Mouse (Mus musculus): ENCODE data around the gene Apba2.

Gene Apba2

GRCm38 (mm10) chr7:64741333-64742307, 240.1 kb downstream of the Apba2 start:
- POLR2A ChIA-PET: interaction anchor here in 3 of 4 experiments (0.6 to 1.3 kb wide), 9 partner anchors 8 to 766 kb away, joined by 3 to 6 read pairs (median 3); partner anchors contain the start of genes Mcee (in 1 of the 3), Mphosph10 (in 1 of the 3) and Nsmce3 (in 1 of the 3)
- CTCF ChIA-PET: interaction anchor here (0.6 to 2.9 kb wide), 39 partner anchors 9 to 989 kb away, joined by 3 to 16 read pairs (median 4); partner anchors contain the start of genes Apba2 (in 2 of the 4), Mcee (in 1 of the 4) and Mphosph10 (in 1 of the 4)

DNA sequence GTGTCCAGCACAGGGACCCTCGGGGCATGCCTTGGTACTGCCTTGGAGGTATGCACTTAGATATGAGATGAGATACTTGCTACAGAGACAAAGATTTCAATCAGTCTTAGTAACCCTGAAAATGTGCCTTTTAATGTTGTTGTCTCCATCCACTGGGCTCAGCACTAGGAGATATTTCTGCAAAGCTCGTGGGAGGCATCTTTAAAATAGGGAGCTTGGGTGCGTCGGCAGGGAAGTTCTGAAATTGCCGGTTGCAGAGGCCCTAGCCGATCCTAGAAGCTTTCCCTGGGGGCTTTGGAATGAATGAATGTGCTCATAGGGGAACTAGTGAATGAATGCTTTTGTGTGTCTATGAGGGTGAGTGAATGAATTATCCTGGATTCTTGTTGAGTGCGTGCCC, 242.1 kb downstream of the Apba2 start:
- POLR2A ChIA-PET: interaction anchor here in 1 of 4 experiments (0.6 to 1.1 kb wide), 2 partner anchors 55 to 97 kb away, joined by 3 read pairs; no protein-coding TSS in a partner anchor
- CTCF ChIA-PET: interaction anchor here in 2 of 4 experiments (1.1 to 2.9 kb wide), 3 partner anchors 8 to 11 kb away, joined by 3 to 11 read pairs (median 5); no protein-coding TSS in a partner anchor

- ChIA-PET POLR2A (interaction anchor here in 2 of 4 experiments (1.6 to 1.9 kb wide), 2 partner anchors 9 to 121 kb away, joined by 3 to 5 read pairs; partner anchors contain the start of gene Nsmce3 (in 1 of the 2)), CTCF (interaction anchor here in 3 of 4 experiments (0.8 to 3.5 kb wide), 11 partner anchors 9 to 140 kb away, joined by 3 to 13 read pairs (median 4); no protein-coding TSS in a partner anchor)
Measured at GRCm38 (mm10) chr7:64751465-64751864, 250.0 kb downstream of the Apba2 start.

DNA sequence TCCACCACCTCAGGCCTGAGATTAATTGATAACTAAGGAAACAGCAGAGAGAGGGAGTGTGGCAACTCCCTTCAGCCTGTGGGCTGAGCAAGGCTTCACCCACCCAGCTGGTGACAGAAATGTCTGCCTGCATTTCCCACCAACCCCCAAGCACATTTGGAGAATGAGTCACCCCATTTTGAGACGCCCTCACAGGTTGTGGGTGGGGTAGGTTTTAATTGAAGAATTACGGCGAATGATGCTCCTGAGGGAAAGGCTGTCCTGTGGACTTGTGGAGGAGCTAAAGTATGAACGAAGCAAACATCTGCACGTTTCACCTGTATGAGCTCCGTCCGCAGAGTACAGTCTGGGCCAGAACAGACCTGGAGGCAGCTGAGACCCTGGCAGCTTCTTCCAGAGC, 250.6 kb downstream of the Apba2 start:
- ChIA-PET CTCF (interaction anchor here (0.6 to 3.5 kb wide), 13 partner anchors 8 to 694 kb away, joined by 3 to 13 read pairs (median 4); no protein-coding TSS in a partner anchor), POLR2A (interaction anchor here in 2 of 4 experiments (0.9 to 1.9 kb wide), 3 partner anchors 10 to 121 kb away, joined by 3 to 5 read pairs (median 3); partner anchors contain the start of gene Nsmce3 (in 1 of the 2))

- POLR2A ChIA-PET: no interaction called here
- CTCF ChIA-PET: interaction anchor here in 2 of 4 experiments (0.5 to 0.7 kb wide), 2 partner anchors 63 to 165 kb away, joined by 5 to 7 read pairs; no protein-coding TSS in a partner anchor
Measured at GRCm38 (mm10) chr7:64753678-64754077, 252.2 kb downstream of the Apba2 start.

DNA sequence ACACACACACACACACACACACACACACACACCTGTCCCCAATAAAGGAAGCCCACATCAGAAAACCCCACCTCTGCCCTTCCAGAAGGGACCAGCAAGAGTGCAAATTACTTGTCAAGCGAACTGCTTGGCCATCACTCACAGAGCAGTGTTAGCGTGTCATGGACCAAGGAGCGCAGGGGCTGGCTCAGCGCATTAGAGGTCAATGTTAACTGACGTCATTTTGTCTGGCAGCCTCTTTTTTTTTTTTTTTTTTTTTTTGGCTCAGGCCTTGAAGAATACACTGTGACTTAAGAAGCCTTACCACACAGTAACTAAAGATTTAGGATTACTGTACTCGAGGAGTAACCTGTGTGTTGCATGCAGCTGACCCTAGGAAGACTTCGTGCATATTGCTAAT, 252.7 kb downstream of the Apba2 start:
- CTCF ChIA-PET: interaction anchor here in 3 of 4 experiments (0.5 to 1.6 kb wide), 3 partner anchors 24 to 166 kb away, joined by 3 to 7 read pairs (median 5); no protein-coding TSS in a partner anchor
- POLR2A ChIA-PET: interaction anchor here in 1 of 4 experiments (0.6 kb wide), 1 partner anchor 701 kb away, joined by 3 read pairs; no protein-coding TSS in a partner anchor

- CTCF ChIA-PET: interaction anchor here in 1 of 4 experiments (1.6 kb wide), 1 partner anchor 25 kb away, joined by 3 read pairs; no protein-coding TSS in a partner anchor
Measured at GRCm38 (mm10) chr7:64755141-64755540, 253.6 kb downstream of the Apba2 start.

DNA sequence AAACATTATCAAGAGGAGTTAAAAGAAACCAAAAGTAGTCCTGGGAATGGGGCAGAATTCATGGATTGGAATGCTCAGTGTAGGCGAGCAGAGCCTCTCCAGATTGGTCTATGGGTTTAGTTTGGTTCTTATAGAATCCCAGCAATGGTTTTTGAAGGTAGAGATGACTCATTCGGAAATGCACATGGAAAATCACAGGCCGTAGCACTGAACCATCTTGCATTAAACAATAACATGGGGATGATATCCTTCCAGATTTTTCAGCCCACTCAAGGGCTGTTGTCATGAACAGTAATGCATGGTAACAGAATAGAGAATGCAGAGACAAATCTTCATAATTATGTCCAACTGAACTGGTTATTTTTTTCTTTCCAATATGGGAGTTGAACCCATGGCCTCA, 264.1 kb downstream of the Apba2 start:
- POLR2A ChIA-PET: no interaction called here
- CTCF ChIA-PET: no interaction called here

More at GRCm38 (mm10) chr7:64755141-64755540, 253.6 kb downstream of the Apba2 start:
- POLR2A ChIA-PET: no interaction called here

DNA sequence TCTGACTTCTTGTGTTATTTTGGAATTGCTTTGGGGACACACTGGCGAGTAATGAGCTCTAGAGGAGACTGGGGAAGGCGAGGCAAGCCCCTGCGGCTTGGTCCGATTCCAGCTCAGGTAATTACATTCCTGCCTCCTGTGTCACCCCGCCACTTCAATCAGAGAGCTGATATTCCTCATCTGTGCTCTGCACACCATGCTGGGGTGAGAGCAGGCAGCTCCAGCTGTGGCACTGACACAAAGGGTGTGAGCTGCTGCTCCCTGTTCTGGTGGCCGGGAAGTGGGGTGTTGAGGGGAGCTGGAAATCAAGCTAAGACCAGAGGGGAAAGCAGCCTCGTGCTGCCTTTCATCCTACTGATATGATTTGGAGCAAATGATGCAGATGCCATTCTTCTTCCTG, 268.3 kb downstream of the Apba2 start:
- ChIA-PET POLR2A (interaction anchor here in 2 of 4 experiments (0.6 to 1.1 kb wide), 2 partner anchors 11 to 385 kb away, joined by 3 to 4 read pairs; no protein-coding TSS in a partner anchor), CTCF (no interaction called here)

DNA sequence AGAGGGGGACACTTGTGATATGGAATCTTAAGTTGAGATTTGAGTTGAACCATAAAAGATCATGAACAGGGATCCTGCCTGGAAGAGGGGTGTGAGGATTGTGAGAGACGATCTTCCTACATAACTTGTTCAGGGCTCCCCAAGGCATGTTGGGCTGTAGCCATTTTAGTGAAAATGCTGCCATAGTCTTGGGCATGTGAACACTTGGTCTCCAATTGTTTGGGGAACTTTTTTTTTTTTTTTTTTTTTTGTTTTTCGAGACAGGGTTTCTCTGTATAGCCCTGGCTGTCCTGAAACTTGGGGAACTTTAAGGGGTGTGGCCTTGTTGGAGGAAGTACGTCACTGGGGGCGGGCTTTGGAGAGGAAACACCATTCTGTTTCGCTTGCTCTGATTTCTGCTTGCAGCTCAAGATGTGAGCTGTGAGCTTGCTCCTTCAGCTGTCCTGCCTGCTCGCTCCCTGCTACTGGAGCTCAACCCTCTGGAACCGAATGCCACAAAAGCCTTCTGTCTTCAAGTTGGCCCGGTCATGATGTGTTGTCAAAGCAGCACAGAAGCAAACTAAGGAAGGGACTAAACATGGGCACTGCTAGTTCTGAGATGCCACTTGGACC, 269.4 kb downstream of the Apba2 start:
- POLR2A ChIA-PET: interaction anchor here in 2 of 4 experiments (0.6 to 0.7 kb wide), 2 partner anchors 102 to 276 kb away, joined by 3 to 4 read pairs; partner anchors contain the start of gene Nsmce3 (in 1 of the 2)
- CTCF ChIA-PET: interaction anchor here in 2 of 4 experiments (0.7 to 1.4 kb wide), 2 partner anchors 19 to 303 kb away, joined by 3 to 5 read pairs; no protein-coding TSS in a partner anchor

GRCm38 (mm10) chr7:64773465-64773864, 272.0 kb downstream of the Apba2 start:
- CTCF ChIA-PET: interaction anchor here in 3 of 4 experiments (0.5 to 1.5 kb wide), 9 partner anchors 13 to 349 kb away, joined by 3 to 5 read pairs (median 3); no protein-coding TSS in a partner anchor
- POLR2A ChIA-PET: interaction anchor here in 3 of 4 experiments (0.6 to 1.6 kb wide), 5 partner anchors 11 to 66 kb away, joined by 3 to 4 read pairs (median 3); no protein-coding TSS in a partner anchor

DNA sequence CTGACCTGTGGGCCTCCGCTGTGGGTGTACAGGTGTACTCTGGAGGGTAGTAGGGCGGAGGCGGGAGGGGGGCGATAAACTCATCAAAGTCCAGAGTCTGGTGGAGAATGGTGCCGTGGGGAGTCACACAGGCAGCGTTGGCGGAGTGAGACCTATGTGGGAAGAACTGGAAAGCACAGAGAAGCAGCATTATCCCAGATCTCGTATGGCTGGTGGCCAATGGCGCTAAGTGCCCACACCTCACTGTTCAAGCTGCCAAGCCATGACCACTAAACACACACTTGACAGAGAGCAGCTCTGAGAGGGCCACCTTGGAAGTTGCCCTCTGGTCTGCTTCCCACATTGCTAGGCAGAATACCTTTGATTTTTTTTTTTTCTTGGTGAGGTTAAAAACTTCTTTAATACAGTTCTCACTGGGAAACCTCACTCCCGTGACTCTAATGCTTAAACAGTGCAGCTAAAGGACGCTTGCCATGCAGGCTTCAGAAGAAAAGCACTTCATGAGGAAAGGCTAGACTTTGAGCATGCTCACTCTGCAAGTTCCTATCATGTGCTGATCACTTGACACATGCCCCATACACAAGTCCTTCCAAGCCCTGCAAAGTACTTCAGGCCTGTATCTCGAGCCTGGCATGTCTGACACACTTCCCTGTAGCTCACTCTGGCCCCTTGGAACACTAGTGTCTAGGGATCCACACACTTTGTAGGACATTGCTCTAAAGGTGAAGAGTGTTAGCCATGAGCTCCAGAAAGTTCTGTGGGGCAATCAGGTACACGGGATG, 275.4 kb downstream of the Apba2 start:
- ChIA-PET POLR2A (no interaction called here), CTCF (interaction anchor here in 1 of 4 experiments (0.6 kb wide), 1 partner anchor 32 kb away, joined by 3 read pairs; no protein-coding TSS in a partner anchor)

DNA sequence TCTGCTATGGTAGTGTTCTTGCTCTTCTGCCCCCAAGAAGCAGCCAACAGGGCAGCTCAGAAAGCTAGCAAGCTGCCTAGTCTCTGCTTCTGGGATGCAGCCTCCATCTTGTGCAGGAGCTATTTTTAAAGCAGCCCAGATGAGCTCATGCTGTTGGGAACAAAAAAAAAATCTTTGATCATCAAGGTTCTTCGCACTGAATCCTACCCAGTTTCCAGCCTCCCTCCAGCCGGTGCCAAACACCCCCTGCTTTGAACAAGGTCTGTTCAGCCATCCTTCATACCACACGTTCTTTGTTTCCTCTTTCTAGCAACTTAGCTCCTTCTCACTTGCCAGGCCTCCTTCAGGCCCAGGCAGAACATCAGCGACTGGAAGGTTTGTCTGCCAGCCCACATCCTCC, 278.0 kb downstream of the Apba2 start:
- POLR2A ChIA-PET: interaction anchor here in 1 of 4 experiments (2.4 kb wide), 1 partner anchor 93 kb away, joined by 10 read pairs; the partner anchor contains the start of gene Nsmce3
- CTCF ChIA-PET: no interaction called here

GRCm38 (mm10) chr7:64785040-64785439, 283.5 kb downstream of the Apba2 start:
- CTCF ChIA-PET: no interaction called here

GRCm38 (mm10) chr7:64791145-64791544, 289.6 kb downstream of the Apba2 start:
- ChIA-PET CTCF (no interaction called here), POLR2A (interaction anchor here in 2 of 4 experiments (1.1 to 1.7 kb wide), 3 partner anchors 10 to 82 kb away, joined by 3 to 6 read pairs (median 5); partner anchors contain the start of gene Nsmce3 (in 1 of the 2))

More at GRCm38 (mm10) chr7:64785040-64785439, 283.5 kb downstream of the Apba2 start:
- POLR2A ChIA-PET: interaction anchor here in 1 of 4 experiments (0.6 kb wide), 1 partner anchor 73 kb away, joined by 3 read pairs; no protein-coding TSS in a partner anchor

- POLR2A ChIA-PET: interaction anchor here in 2 of 4 experiments (1.1 to 1.7 kb wide), 2 partner anchors 9 to 81 kb away, joined by 3 to 6 read pairs; partner anchors contain the start of gene Nsmce3 (in 1 of the 2)
- CTCF ChIA-PET: interaction anchor here in 2 of 4 experiments (0.6 to 0.7 kb wide), 2 partner anchors 19 to 54 kb away, joined by 3 read pairs; no protein-coding TSS in a partner anchor
Measured at GRCm38 (mm10) chr7:64792031-64792430, 290.5 kb downstream of the Apba2 start.

DNA sequence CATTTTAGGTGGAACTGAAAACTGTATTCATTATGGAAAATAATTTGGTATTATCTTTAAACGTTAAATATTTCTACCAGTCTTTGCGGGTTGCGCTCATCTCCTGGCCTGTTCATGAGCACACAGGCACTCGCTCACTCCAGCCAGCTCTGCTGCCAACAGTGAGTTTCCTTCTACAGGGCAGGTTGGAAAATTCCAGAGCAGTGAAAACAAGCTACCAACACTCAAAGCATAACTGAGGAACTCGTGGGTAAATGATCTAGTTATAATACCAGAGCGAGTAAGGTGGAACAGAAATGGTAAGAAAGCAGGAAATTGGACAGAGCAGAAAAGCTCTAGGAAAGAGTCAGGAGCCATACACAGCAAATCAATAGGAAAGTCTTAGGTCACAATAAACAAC, 294.0 kb downstream of the Apba2 start:
- ChIA-PET POLR2A (interaction anchor here in 3 of 4 experiments (0.7 to 1.0 kb wide), 4 partner anchors 45 to 822 kb away, joined by 3 read pairs; partner anchors contain the start of gene Nsmce3 (in 1 of the 3)), CTCF (interaction anchor here in 2 of 4 experiments (0.6 to 0.9 kb wide), 3 partner anchors 77 to 1028 kb away, joined by 3 read pairs; partner anchors contain the start of gene Nsmce3 (in 1 of the 2))
